Mouse (Mus musculus) cerebellum, adult (tissue): Measurements from ENCODE around the gene Bbs9.
"Not testable (repeated sequence)": the region's sequence is repeated elsewhere in the genome, so short reads cannot be mapped to it uniquely, and the experiment has no call there.

Experiments
- ATAC-seq: cut with Nextera tagmentation; 2 replicates; pipeline ENCODE4 v1.9.2; 2017; ENCODE audit warnings: mild to moderate bottlenecking, moderate library complexity, mixed read lengths; ENCODE audit not compliant: insufficient number of reproducible peaks, low FRiP score, low TSS enrichment

Gene Bbs9

GRCm38 (mm10) chr9:22680031-22680430 is 204.5 kb downstream of the Bbs9 start:
- no peak for ATAC-seq

GRCm38 (mm10) chr9:22680484-22680883 is 205.0 kb downstream of the Bbs9 start:
- ATAC-seq: no peak

- no peak for ATAC-seq
These were observed 208.3 kb downstream of the Bbs9 start for GRCm38 (mm10) chr9:22683786-22684185.

GRCm38 (mm10) chr9:22686765-22687472 is 211.4 kb downstream of the Bbs9 start:
- ATAC-seq: no peak

GRCm38 (mm10) chr9:22690234-22690633 is 214.7 kb downstream of the Bbs9 start:
- no peak for ATAC-seq

- ATAC-seq: no peak
These were observed 219.9 kb downstream of the Bbs9 start for GRCm38 (mm10) chr9:22695392-22695791.

GRCm38 (mm10) chr9:22696809-22697374 is 221.4 kb downstream of the Bbs9 start:
- ATAC-seq: no peak

GRCm38 (mm10) chr9:22697811-22698210 is 222.3 kb downstream of the Bbs9 start:
- ATAC-seq: no peak

GRCm38 (mm10) chr9:22698501-22698900 is 223.0 kb downstream of the Bbs9 start:
- no peak for ATAC-seq

- ATAC-seq: no peak
These were observed 226.6 kb downstream of the Bbs9 start for GRCm38 (mm10) chr9:22702065-22702611.

- no peak for ATAC-seq
These were observed 227.4 kb downstream of the Bbs9 start for GRCm38 (mm10) chr9:22702812-22703367.

- no peak for ATAC-seq
These were observed 228.0 kb downstream of the Bbs9 start for GRCm38 (mm10) chr9:22703541-22703940.

GRCm38 (mm10) chr9:22707166-22707913 is 231.8 kb downstream of the Bbs9 start:
- no peak for ATAC-seq

GRCm38 (mm10) chr9:22708970-22709726 is 233.6 kb downstream of the Bbs9 start:
- peak; percentile 70 for ATAC-seq

GRCm38 (mm10) chr9:22710032-22710431 is 234.5 kb downstream of the Bbs9 start:
- ATAC-seq: no peak

GRCm38 (mm10) chr9:22711339-22711738 is 235.8 kb downstream of the Bbs9 start:
- no peak for ATAC-seq

GRCm38 (mm10) chr9:22712743-22713142 is 237.2 kb downstream of the Bbs9 start:
- no peak for ATAC-seq

- ATAC-seq: not testable (repeated sequence)
These were observed 237.8 kb downstream of the Bbs9 start for GRCm38 (mm10) chr9:22713286-22713685.

GRCm38 (mm10) chr9:22717583-22717982 is 242.1 kb downstream of the Bbs9 start:
- ATAC-seq: no peak

- ATAC-seq: no peak
These were observed 242.8 kb downstream of the Bbs9 start for GRCm38 (mm10) chr9:22718174-22718823.
